Mouse (Mus musculus) G1E (cell line): ENCODE results near the gene Map3k10. TPM values are rescaled to one million over a fixed set of nuclear protein-coding genes. Genes with fewer than 3 reads are reported as not detected.

Experiments used
- ATAC-seq: 2 replicates; pipeline ENCODE4 v1.8.0; 2016; ENCODE audit warnings: mild to moderate bottlenecking; ENCODE audit not compliant: insufficient number of reproducible peaks, poor library complexity, low FRiP score, severe bottlenecking; ENCODE audit errors: extremely low read depth
- DNase-seq: peaks from one replicate; pipeline ENCODE4 v3.0.0; 2012; ENCODE audit warnings: low spot score
- H3K27me3 ChIP-seq: 2 replicates; pipeline ENCODE4 v1.6.1; 2012; ENCODE audit warnings: mild to moderate bottlenecking, low read length, inconsistent platforms; ENCODE audit not compliant: insufficient read depth
- H3K36me3 ChIP-seq: replicated peaks from 2 replicates; pipeline ENCODE3; 2012; ENCODE audit warnings: mild to moderate bottlenecking, inconsistent platforms
- H3K4me1 ChIP-seq: 2 replicates; pipeline ENCODE4 v1.6.1; 2012; ENCODE audit warnings: low read depth, low read length, inconsistent platforms, mixed read lengths; ENCODE audit not compliant: insufficient read depth
- H3K4me3 ChIP-seq: 2 replicates; pipeline ENCODE4 v1.5.1; 2012; ENCODE audit warnings: low read depth, mild to moderate bottlenecking, inconsistent platforms, low read length, moderate library complexity, mixed read lengths
- H3K9me3 ChIP-seq: replicated peaks from 2 replicates; pipeline ENCODE4 v1.6.1; 2012; ENCODE audit warnings: inconsistent platforms
- CTCF ChIP-seq: IDR thresholded peaks from 2 replicates; pipeline ENCODE4 v1.5.1; 2012; ENCODE audit warnings: low read depth, low read length, inconsistent platforms, mixed read lengths
- GATA1 ChIP-seq: IDR thresholded peaks from 2 replicates; pipeline ENCODE4 v1.6.1; 2012; ENCODE audit warnings: borderline replicate concordance, low read length, inconsistent platforms, mixed read lengths
- GATA2 ChIP-seq: IDR thresholded peaks from 2 replicates; pipeline ENCODE4 v1.6.1; 2012; ENCODE audit warnings: low read depth, low read length, inconsistent platforms, borderline replicate concordance
- POLR2AphosphoS5 ChIP-seq: IDR thresholded peaks from 2 replicates; pipeline ENCODE4 v1.6.1; 2012; ENCODE audit warnings: low read depth, low read length, inconsistent platforms; ENCODE audit not compliant: insufficient replicate concordance
- TAL1 ChIP-seq: conservative IDR thresholded peaks from 2 replicates; pipeline ENCODE4 v1.6.1; 2012; ENCODE audit warnings: low read depth, low read length, inconsistent platforms, mixed read lengths
- polyA plus RNA-seq: library from polyadenylated mRNA; stranded (reverse); fragments of >175 nt; gene quantifications from 2 replicates; pipeline ENCODE4 v1.2.3, GENCODE M21; 2012
- total RNA-seq, 2 experiments: library from RNA; stranded (forward) in 1 of 2; stranded (reverse) in 1 of 2; fragments of 200-1000 nt in 1 of 2; fragments of >200 nt in 1 of 2; fragmentation: Nextera tagmentation in 1 of 2; gene quantifications; 2 replicates each; pipeline ENCODE4 v1.2.3; 2014 to 2017

The Map3k10 gene
- total RNA-seq (2014; fragmentation: Nextera tagmentation), result 5.9 and 8.0 TPM in 2 replicates
- 8.6 and 10.8 TPM in 2 replicates for total RNA-seq (2017)
- 25.1 and 34.7 TPM in 2 replicates for polyA plus RNA-seq

GRCm38 (mm10) chr7:27674522-27675221, at the start of gene Map3k10:
TSS of gene Map3k10 (minus strand) at chr7:27674598.
- H3K27me3 ChIP-seq, result no peaks in the 10 kb centered on the region
- DNase-seq (peak; percentile 94), ATAC-seq (peak; percentile 96)
- H3K4me1 ChIP-seq, result peaks cover 39% of the 10 kb centered on the region
- H3K9me3 ChIP-seq, result no peaks in the 10 kb centered on the region
- H3K4me3 ChIP-seq, result peak within 1 kb of the TSS; percentile 78
- H3K36me3 ChIP-seq, result peaks cover 51% of the 10 kb centered on the region
- no peak for TF ChIP-seq TAL1
- no peak for TF ChIP-seq GATA1
- no peak for TF ChIP-seq CTCF
- no peak for TF ChIP-seq POLR2AphosphoS5
- no peak for TF ChIP-seq GATA2

- TF ChIP-seq TAL1 (no peak), POLR2AphosphoS5 (no peak), GATA2 (no peak), GATA1 (no peak), CTCF (no peak)
- Histone ChIP-seq H3K27me3 (peaks cover 6% of the 10 kb centered on the region), H3K4me1 (peaks cover 3% of the 10 kb centered on the region; the same call in 1 of the 2 replicates), H3K9me3 (no peaks in the 10 kb centered on the region), H3K4me3 (no peak overlapping the region), H3K36me3 (no peaks in the 10 kb centered on the region)
- DNase-seq, result no peak
- ATAC-seq, result no peak
Observed at GRCm38 (mm10) chr7:27721951-27722350, 47.6 kb upstream of the Map3k10 start.

GRCm38 (mm10) chr7:27710402-27710801, 36.0 kb upstream of the Map3k10 start:
- no peak for DNase-seq
- no peak overlapping the region for H3K4me3 ChIP-seq
- no peak for ATAC-seq
- TF ChIP-seq CTCF (no peak), GATA1 (no peak), POLR2AphosphoS5 (no peak), GATA2 (no peak), TAL1 (no peak)
- H3K9me3 ChIP-seq, result peaks cover 9% of the 10 kb centered on the region; the same call in 1 of the 2 replicates
- H3K36me3 ChIP-seq, result no peaks in the 10 kb centered on the region
- no peaks in the 10 kb centered on the region for H3K27me3 ChIP-seq
- H3K4me1 ChIP-seq, result no peaks in the 10 kb centered on the region

- Histone ChIP-seq H3K27me3 (no peaks in the 10 kb centered on the region), H3K4me1 (no peaks in the 10 kb centered on the region), H3K9me3 (no peaks in the 10 kb centered on the region), H3K36me3 (no peaks in the 10 kb centered on the region), H3K4me3 (no peak overlapping the region)
- no peak for DNase-seq
- TF ChIP-seq CTCF (no peak), GATA2 (no peak), TAL1 (no peak), GATA1 (no peak), POLR2AphosphoS5 (no peak)
- ATAC-seq, result no peak
Observed at GRCm38 (mm10) chr7:27696711-27697110, 22.3 kb upstream of the Map3k10 start.

GRCm38 (mm10) chr7:27691076-27691475, 16.7 kb upstream of the Map3k10 start:
- DNase-seq, result no peak
- ATAC-seq, result no peak
- H3K27me3 ChIP-seq, result no peaks in the 10 kb centered on the region
- TF ChIP-seq CTCF (peak; percentile 41; the same call in 1 of the 2 replicates), POLR2AphosphoS5 (no peak)
- H3K9me3 ChIP-seq, result no peaks in the 10 kb centered on the region
- no peak overlapping the region for H3K4me3 ChIP-seq
- peaks cover 24% of the 10 kb centered on the region for H3K4me1 ChIP-seq
- H3K36me3 ChIP-seq, result no peaks in the 10 kb centered on the region

GRCm38 (mm10) chr7:27688815-27689612, 14.6 kb upstream of the Map3k10 start, which contains the start of gene Zfp607b:
TSS of gene Zfp607b (plus strand) at chr7:27689340.
- H3K4me3 ChIP-seq, result peak within 1 kb of the TSS; percentile 68
- peak; percentile 99 for ATAC-seq
- peaks cover 29% of the 10 kb centered on the region for H3K4me1 ChIP-seq
- TF ChIP-seq TAL1 (no peak), GATA2 (no peak), POLR2AphosphoS5 (no peak), GATA1 (no peak), CTCF (no peak)
- H3K36me3 ChIP-seq, result no peaks in the 10 kb centered on the region
- H3K9me3 ChIP-seq, result no peaks in the 10 kb centered on the region
- DNase-seq, result peak; percentile 85
- no peaks in the 10 kb centered on the region for H3K27me3 ChIP-seq
